Mouse (Mus musculus) CH12.LX (cell line): Measurements from ENCODE around the gene Fam185a. TPM values are rescaled to one million over a fixed set of nuclear protein-coding genes. Genes with fewer than 3 reads are reported as not detected.

Source experiments
- DNase-seq: peaks from one replicate; pipeline ENCODE4 v3.0.0-alpha.2; 2013; ENCODE audit errors: extremely low read depth
- H3K27ac ChIP-seq: 2 replicates; pipeline ENCODE4 v1.5.1; 2012; ENCODE audit warnings: low read depth, mild to moderate bottlenecking, control low read depth, moderate library complexity; ENCODE audit not compliant: insufficient read depth
- H3K27me3 ChIP-seq: replicated peaks from 2 replicates; pipeline ENCODE3; 2012; ENCODE audit warnings: inconsistent platforms
- H3K36me3 ChIP-seq, 2 experiments: replicated peaks in 1 of 2; 2 replicates each; pipeline versions ENCODE3 to v1.6.1; 2012; ENCODE audit warnings: inconsistent platforms in 1 of 2, low read length in 1 of 2, mild to moderate bottlenecking in 1 of 2, mixed read lengths in 1 of 2, moderate library complexity in 1 of 2; ENCODE audit not compliant: control insufficient read depth in 1 of 2, insufficient read depth in 1 of 2
- H3K4me1 ChIP-seq, 2 experiments: 2 replicates each; pipeline ENCODE4 v1.6.1; 2012; ENCODE audit warnings: inconsistent platforms in 1 of 2, moderate library complexity in 1 of 2; ENCODE audit not compliant: insufficient read depth in 2 of 2, control insufficient read depth in 1 of 2
- H3K4me2 ChIP-seq: 2 replicates; pipeline ENCODE4 v1.6.1; 2012; ENCODE audit warnings: low read depth, mild to moderate bottlenecking, control low read depth; ENCODE audit not compliant: poor library complexity, insufficient read depth, severe bottlenecking
- H3K4me3 ChIP-seq, 3 experiments: fragments of 150-350 bp in 1 of 3; sonication (generic) in 1 of 3; replicated peaks in 1 of 3; 2 replicates each; pipeline versions ENCODE3 to v1.5.1; 2011 to 2012; ENCODE audit warnings: low read depth in 2 of 3, low read length in 2 of 3, mild to moderate bottlenecking in 2 of 3, moderate library complexity in 2 of 3, control low read depth in 1 of 3, improper control_type of control experiment in 1 of 3, inconsistent platforms in 1 of 3, mixed read lengths in 1 of 3; ENCODE audit not compliant: poor library complexity in 1 of 3
- H3K79me2 ChIP-seq: replicated peaks from 2 replicates; pipeline ENCODE4 v1.6.1; 2012; ENCODE audit warnings: mild to moderate bottlenecking, moderate library complexity; ENCODE audit not compliant: control insufficient read depth, poor library complexity, insufficient read depth, severe bottlenecking; ENCODE audit errors: extremely low read depth
- H3K9ac ChIP-seq: 2 replicates; pipeline ENCODE4 v1.6.1; 2012; ENCODE audit warnings: low read depth, mild to moderate bottlenecking, control low read depth, moderate library complexity; ENCODE audit not compliant: insufficient read depth
- H3K9me3 ChIP-seq: replicated peaks from 2 replicates; pipeline ENCODE3; 2012; ENCODE audit warnings: low read length, inconsistent platforms, mixed read lengths
- CHD1 ChIP-seq: IDR thresholded peaks from 2 replicates; pipeline ENCODE4 v1.6.1; 2012; ENCODE audit warnings: low read depth, low read length, improper control_type of control experiment, inconsistent platforms
- EP300 ChIP-seq: IDR thresholded peaks from 2 replicates; pipeline ENCODE4 v1.6.1; 2011; ENCODE audit warnings: low read length, improper control_type of control experiment
- HCFC1 ChIP-seq: IDR thresholded peaks from 2 replicates; pipeline ENCODE4 v1.6.1; 2012; ENCODE audit warnings: low read depth, mild to moderate bottlenecking, inconsistent platforms, low read length, improper control_type of control experiment
- IRF4 ChIP-seq: IDR thresholded peaks from 2 replicates; pipeline ENCODE4 v1.6.1; 2014; ENCODE audit warnings: low read depth, mild to moderate bottlenecking, inconsistent platforms, low read length, improper control_type of control experiment
- MAZ ChIP-seq: IDR thresholded peaks from 2 replicates; pipeline ENCODE4 v1.6.1; 2012; ENCODE audit warnings: low read depth, mild to moderate bottlenecking, inconsistent platforms, low read length, improper control_type of control experiment, moderate library complexity
- MXI1 ChIP-seq: IDR thresholded peaks from 2 replicates; pipeline ENCODE4 v1.6.1; 2011; ENCODE audit warnings: mild to moderate bottlenecking, low read depth, low read length, improper control_type of control experiment
- MYC ChIP-seq: IDR thresholded peaks from 2 replicates; pipeline ENCODE4 v1.6.1; 2011; ENCODE audit warnings: low read depth, mild to moderate bottlenecking, improper control_type of control experiment, low read length
- NRF1 ChIP-seq: IDR thresholded peaks from 2 replicates; pipeline ENCODE4 v1.6.1; 2014; ENCODE audit warnings: low read depth, mild to moderate bottlenecking, inconsistent platforms, low read length, improper control_type of control experiment, moderate library complexity
- RAD21 ChIP-seq: IDR thresholded peaks from 2 replicates; pipeline ENCODE4 v1.6.1; 2011; ENCODE audit warnings: low read depth, mild to moderate bottlenecking, low read length, improper control_type of control experiment, moderate library complexity
- TBP ChIP-seq: conservative IDR thresholded peaks from 2 replicates; pipeline ENCODE4 v1.6.1; 2011; ENCODE audit warnings: low read depth, low read length, improper control_type of control experiment
- TCF12 ChIP-seq: IDR thresholded peaks from 2 replicates; pipeline ENCODE4 v1.6.1; 2014; ENCODE audit warnings: low read depth, mild to moderate bottlenecking, inconsistent platforms, low read length, improper control_type of control experiment
- ZKSCAN1 ChIP-seq: IDR thresholded peaks from 2 replicates; pipeline ENCODE4 v1.6.1; 2012; ENCODE audit warnings: low read depth, inconsistent platforms, low read length, improper control_type of control experiment, borderline replicate concordance
- dilution Hi-C: fragments of 300-500 bp; cut with MboI; formaldehyde crosslinking; loops from 2 replicates; pipeline ENCODE4 v1.14.3; 2020; ENCODE audit warnings: low sequenced_read_pairs; ENCODE audit not compliant: extremely low pct_unique_long_range_greater_than_20kb, extremely low pct_ligation_motif_present
- in situ Hi-C: fragments of 300-500 bp; cut with MboI; formaldehyde crosslinking; loops from 3 replicates; pipeline ENCODE4 v1.14.3; 2019; ENCODE audit warnings: low sequenced_read_pairs, low pct_ligation_motif_present, low pct_unique_long_range_greater_than_20kb, mixed read lengths
- polyA plus RNA-seq: library from polyadenylated mRNA; unstranded; fragments of >175 nt; gene quantifications from 2 replicates; pipeline ENCODE4 v1.2.1, GENCODE M21; 2012; ENCODE audit warnings: low read depth; ENCODE audit not compliant: insufficient read length
- total RNA-seq, 2 experiments: library from RNA; depleted of rRNA; stranded (reverse); fragments of 300-350 nt in 1 of 2; fragments of >200 nt in 1 of 2; gene quantifications; 2 replicates each; pipeline ENCODE4 v1.2.3; 2012 to 2014

The Fam185a gene
- total and polyA plus RNA-seq, 3 experiments, result 13.4 to 30.6 (median 16.1) TPM

DNA sequence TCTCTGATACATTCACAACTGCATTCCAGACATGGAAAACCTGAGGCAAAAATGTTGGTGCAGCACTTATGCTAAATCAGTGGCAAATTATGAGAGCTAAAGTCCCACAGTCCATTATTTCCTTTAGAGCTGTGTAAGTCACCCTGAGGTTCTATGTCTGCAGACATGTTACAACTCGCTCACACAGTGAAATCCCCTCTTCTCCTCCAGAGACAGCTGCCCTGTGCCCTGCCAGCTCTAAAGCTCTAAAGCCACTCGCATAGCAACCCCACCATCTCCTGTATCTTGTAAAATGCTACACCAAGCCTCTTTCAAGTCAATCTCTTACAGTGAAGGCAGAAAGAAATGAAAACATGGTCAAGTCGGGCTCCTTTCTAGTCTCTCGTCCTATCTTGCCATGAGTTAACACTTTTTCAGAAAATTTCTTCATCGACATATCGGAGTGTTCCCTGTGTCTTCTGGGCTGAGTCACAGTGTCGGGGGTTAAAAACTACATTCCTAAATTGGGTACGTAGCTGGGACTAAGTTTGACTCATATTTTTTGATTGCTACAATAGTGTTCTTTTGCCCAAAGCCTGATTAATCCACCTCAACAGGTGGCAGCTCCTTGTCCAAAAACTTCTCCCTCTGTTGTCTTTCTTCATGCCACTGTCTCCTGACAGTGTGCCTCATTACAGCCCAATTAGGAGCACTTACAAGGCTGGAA, 68.7 kb downstream of the Fam185a start:
- Histone ChIP-seq H3K4me2 (peak overlapping the region; percentile 67), H3K27ac (peak overlapping the region; percentile 54; the same call in 1 of the 2 replicates), H3K4me3 (no peak overlapping the region), H3K9me3 (no peaks in the 10 kb centered on the region), H3K79me2 (no peaks in the 10 kb centered on the region), H3K36me3 (no peaks in the 10 kb centered on the region), H3K27me3 (no peaks in the 10 kb centered on the region), H3K9ac (peak overlapping the region; percentile 60), H3K4me1 (peaks cover 17 to 37% of the 10 kb centered on the region in 2 experiments; a peak in 3 of 4 replicates)
- no peak for DNase-seq
- in situ Hi-C loops, result no loop called here
- TF ChIP-seq MXI1 (no peak), IRF4 (peak; percentile 29; the same call in 1 of the 2 replicates), MYC (no peak), ZKSCAN1 (no peak), CHD1 (peak; percentile 97), TCF12 (peak; percentile 60), NRF1 (no peak), HCFC1 (no peak), EP300 (0 out of 2 replicates have a peak, but pooled peaks have one; percentile 14)
- dilution Hi-C loops, result no loop called here

DNA sequence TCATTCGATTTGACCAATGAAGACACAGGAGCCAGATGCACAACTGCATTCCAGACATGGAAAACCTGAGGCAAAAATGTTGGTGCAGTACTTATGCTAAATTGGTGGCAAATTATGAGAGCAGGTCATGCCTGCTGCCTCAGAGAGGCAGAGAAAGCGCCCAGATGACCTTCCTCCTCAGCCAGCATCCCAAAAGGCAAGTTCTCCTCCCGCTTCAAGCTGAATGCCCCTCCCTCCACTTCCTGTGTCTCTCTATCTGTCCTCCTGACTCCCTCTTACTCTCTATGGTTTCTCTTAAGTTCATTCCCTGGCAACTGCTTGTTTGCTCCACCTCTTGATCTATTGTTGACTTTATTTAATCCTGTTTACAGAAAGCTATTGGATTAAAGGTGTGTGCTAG, 70.0 kb downstream of the Fam185a start:
- H3K4me2 ChIP-seq, result no peak overlapping the region
- H3K9me3 ChIP-seq, result no peaks in the 10 kb centered on the region
- H3K27ac ChIP-seq, result no peak overlapping the region
- TF ChIP-seq EP300 (no peak), TCF12 (no peak), RAD21 (no peak), CHD1 (no peak)
- dilution Hi-C loops (no loop called here), in situ Hi-C loops (no loop called here)
- no peak overlapping the region for H3K9ac ChIP-seq
- no peaks in the 10 kb centered on the region for H3K79me2 ChIP-seq
- peaks cover 17 to 37% of the 10 kb centered on the region in 2 experiments; a peak in 3 of 4 replicates for H3K4me1 ChIP-seq
- H3K36me3 ChIP-seq, result no peaks in the 10 kb centered on the region
- DNase-seq, result no peak
- H3K4me3 ChIP-seq, result no peak overlapping the region
- H3K27me3 ChIP-seq, result no peaks in the 10 kb centered on the region

DNA sequence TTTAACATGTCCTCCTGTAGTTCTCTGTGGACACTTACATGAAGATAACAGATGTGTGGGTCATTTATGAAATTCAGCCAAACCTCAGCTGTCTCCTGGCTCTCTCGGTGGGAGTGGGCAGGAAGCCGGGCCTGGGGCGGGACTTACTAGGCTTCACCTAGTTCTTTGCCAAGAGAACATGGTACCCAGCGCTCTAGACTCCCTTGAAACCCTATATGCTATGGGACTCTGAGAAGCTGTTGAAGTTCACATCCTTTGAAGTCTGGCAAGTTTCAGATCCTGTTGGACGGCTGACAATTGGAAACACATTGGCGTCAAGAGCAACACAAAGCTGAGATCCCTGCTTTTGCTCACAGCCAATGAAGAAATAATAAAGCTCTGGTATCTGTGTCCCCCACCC, 71.6 kb downstream of the Fam185a start:
- no peaks in the 10 kb centered on the region for H3K36me3 ChIP-seq
- no peak overlapping the region for H3K9ac ChIP-seq
- in situ Hi-C loops, result no loop called here

More for the DNA sequence above, 71.6 kb downstream of the Fam185a start:
- H3K4me3 ChIP-seq, result no peak overlapping the region
- no peak overlapping the region for H3K27ac ChIP-seq
- no peaks in the 10 kb centered on the region for H3K27me3 ChIP-seq
- H3K9me3 ChIP-seq, result no peaks in the 10 kb centered on the region
- no peaks in the 10 kb centered on the region for H3K79me2 ChIP-seq
- H3K4me1 ChIP-seq, result peaks cover 17 to 36% of the 10 kb centered on the region in 2 experiments; a peak in 3 of 4 replicates
- dilution Hi-C loops, result no loop called here
- no peak for DNase-seq
- no peak overlapping the region for H3K4me2 ChIP-seq
- TF ChIP-seq MAZ (no peak), TBP (no peak)
